Mouse (Mus musculus): ENCODE results near the gene Gm49394. TPM values are rescaled to one million over a fixed set of nuclear protein-coding genes. Genes with fewer than 3 reads are reported as not detected.

The Gm49394 gene
- polyA plus RNA-seq, 1 experiment from 2014 or later = not detected

GRCm38 (mm10) chr7:142666109-142666508 lies 3.6 kb downstream of the Gm49394 start:
- WGBS = 77% methylated on average over 4 of the region's 4 CpGs
- no peak for ATAC-seq (ENCODE audit: low FRiP score)
- H3K4me3 ChIP-seq = no peak overlapping the region
- H3K9me3 ChIP-seq = peaks cover 10% of the 10 kb centered on the region; the same call in 1 of the 2 replicates
- H3K4me1 ChIP-seq (replicated peaks) = 0 out of 2 replicates have a peak, but pooled peaks cover 6% of the 10 kb centered on the region
- H3K4me2 ChIP-seq = no peak overlapping the region
- no peak overlapping the region for H3K9ac ChIP-seq
- H3K27me3 ChIP-seq = peaks cover 67% of the 10 kb centered on the region
- H3K36me3 ChIP-seq = no peaks in the 10 kb centered on the region
- H3K27ac ChIP-seq = no peak overlapping the region

- 59% methylated on average over 5 of the region's 5 CpGs for WGBS
- Histone ChIP-seq H3K4me2 (no peak overlapping the region), H3K27me3 (peaks cover 74% of the 10 kb centered on the region), H3K4me3 (no peak overlapping the region), H3K27ac (no peak overlapping the region), H3K9me3 (peaks cover 9% of the 10 kb centered on the region; the same call in 1 of the 2 replicates), H3K36me3 (no peaks in the 10 kb centered on the region), H3K9ac (no peak overlapping the region), H3K4me1 (replicated peaks) (peaks cover 12% of the 10 kb centered on the region)
- ATAC-seq (ENCODE audit: low FRiP score) = no peak
Measured at GRCm38 (mm10) chr7:142665364-142665763, 4.4 kb downstream of the Gm49394 start.

- Histone ChIP-seq H3K27me3 (peaks cover 83% of the 10 kb centered on the region), H3K27ac (no peak overlapping the region)
Measured at GRCm38 (mm10) chr7:142664465-142665029, 5.2 kb downstream of the Gm49394 start.

GRCm38 (mm10) chr7:142663931-142664421 lies 5.8 kb downstream of the Gm49394 start:
- H3K4me2 ChIP-seq = peak overlapping the region; percentile 32
- H3K4me3 ChIP-seq = peak overlapping the region; percentile 22
- peaks cover 88% of the 10 kb centered on the region for H3K27me3 ChIP-seq
- peak overlapping the region; percentile 20; the same call in 1 of the 2 replicates for H3K9ac ChIP-seq
- no peak for ATAC-seq (ENCODE audit: low FRiP score)
- WGBS = under 1% methylated on average over 53 of the region's 53 CpGs
- H3K27ac ChIP-seq = no peak overlapping the region
- H3K9me3 ChIP-seq = no peaks in the 10 kb centered on the region
- no peaks in the 10 kb centered on the region for H3K36me3 ChIP-seq
- H3K4me1 ChIP-seq (replicated peaks) = peaks cover 24% of the 10 kb centered on the region

More at GRCm38 (mm10) chr7:142664465-142665029, 5.2 kb downstream of the Gm49394 start:
- Histone ChIP-seq H3K36me3 (no peaks in the 10 kb centered on the region), H3K4me1 (replicated peaks) (peaks cover 18% of the 10 kb centered on the region), H3K4me3 (no peak overlapping the region), H3K4me2 (peak overlapping the region; percentile 32), H3K9ac (no peak overlapping the region), H3K9me3 (peaks cover under 1% of the 10 kb centered on the region; the same call in 1 of the 2 replicates)
- WGBS = 3% methylated on average over 9 of the region's 9 CpGs
- ATAC-seq (ENCODE audit: low FRiP score) = 0 out of 2 replicates have a peak, but pooled peaks have one; percentile 28

GRCm38 (mm10) chr7:142663151-142663550 lies 6.6 kb downstream of the Gm49394 start:
- Histone ChIP-seq H3K9me3 (no peaks in the 10 kb centered on the region), H3K4me2 (no peak overlapping the region), H3K36me3 (no peaks in the 10 kb centered on the region), H3K4me3 (no peak overlapping the region), H3K4me1 (replicated peaks) (peaks cover 32% of the 10 kb centered on the region), H3K9ac (no peak overlapping the region), H3K27ac (no peak overlapping the region), H3K27me3 (peaks cover 97% of the 10 kb centered on the region)
- whole genome bisulfite sequencing = 12% methylated on average over 5 of the region's 5 CpGs
- ATAC-seq (ENCODE audit: low FRiP score) = no peak

- H3K4me3 ChIP-seq = no peak overlapping the region
- H3K27ac ChIP-seq = no peak overlapping the region
- H3K9me3 ChIP-seq = no peaks in the 10 kb centered on the region
- ATAC-seq (ENCODE audit: low FRiP score) = no peak
- peaks cover 100% of the 10 kb centered on the region for H3K27me3 ChIP-seq
- no peak overlapping the region for H3K4me2 ChIP-seq
- H3K9ac ChIP-seq = no peak overlapping the region
- H3K36me3 ChIP-seq = no peaks in the 10 kb centered on the region
- peaks cover 34% of the 10 kb centered on the region for H3K4me1 ChIP-seq (replicated peaks)
Measured at GRCm38 (mm10) chr7:142661811-142662210, 7.9 kb downstream of the Gm49394 start.

GRCm38 (mm10) chr7:142661046-142661445 lies 8.7 kb downstream of the Gm49394 start:
- no peak overlapping the region for H3K27ac ChIP-seq
- H3K4me1 ChIP-seq (replicated peaks) = peaks cover 34% of the 10 kb centered on the region
- H3K9me3 ChIP-seq = no peaks in the 10 kb centered on the region
- H3K36me3 ChIP-seq = no peaks in the 10 kb centered on the region
- H3K9ac ChIP-seq = peak overlapping the region; percentile 43; the same call in 1 of the 2 replicates
- WGBS = 1% methylated on average over 25 of the region's 25 CpGs
- H3K4me2 ChIP-seq = peak overlapping the region; percentile 48
- peak overlapping the region; percentile 36 for H3K4me3 ChIP-seq
- peaks cover 100% of the 10 kb centered on the region for H3K27me3 ChIP-seq
- ATAC-seq (ENCODE audit: low FRiP score) = no peak

- Histone ChIP-seq H3K9ac (peak overlapping the region; percentile 43; the same call in 1 of the 2 replicates), H3K9me3 (no peaks in the 10 kb centered on the region), H3K4me1 (replicated peaks) (peaks cover 34% of the 10 kb centered on the region), H3K4me3 (peak overlapping the region; percentile 36), H3K27ac (no peak overlapping the region), H3K4me2 (peak overlapping the region; percentile 48), H3K36me3 (no peaks in the 10 kb centered on the region), H3K27me3 (peaks cover 100% of the 10 kb centered on the region)
- WGBS = 0% methylated on average over 29 of the region's 29 CpGs
- ATAC-seq (ENCODE audit: low FRiP score) = no peak
Measured at GRCm38 (mm10) chr7:142660651-142660945, 9.1 kb downstream of the Gm49394 start.

GRCm38 (mm10) chr7:142659767-142660650 lies 9.7 kb downstream of the Gm49394 start:
- Histone ChIP-seq H3K9ac (peak overlapping the region; percentile 43; the same call in 1 of the 2 replicates), H3K4me3 (peak overlapping the region; percentile 36), H3K4me2 (peak overlapping the region; percentile 48), H3K36me3 (no peaks in the 10 kb centered on the region), H3K27me3 (peaks cover 100% of the 10 kb centered on the region), H3K9me3 (no peaks in the 10 kb centered on the region), H3K27ac (0 out of 2 replicates have a peak overlapping the region, but pooled peaks have one; percentile 13), H3K4me1 (replicated peaks) (peaks cover 34% of the 10 kb centered on the region)
- WGBS = 2% methylated on average over 41 of the region's 43 CpGs
- ATAC-seq (ENCODE audit: low FRiP score) = no peak

GRCm38 (mm10) chr7:142659181-142659681 lies 10.5 kb downstream of the Gm49394 start:
- H3K4me1 ChIP-seq (replicated peaks) = peaks cover 36% of the 10 kb centered on the region
- no peaks in the 10 kb centered on the region for H3K36me3 ChIP-seq
- ATAC-seq (ENCODE audit: low FRiP score) = no peak
- no peak overlapping the region for H3K27ac ChIP-seq
- H3K4me2 ChIP-seq = peak overlapping the region; percentile 48
- H3K9me3 ChIP-seq = no peaks in the 10 kb centered on the region
- WGBS = 2% methylated on average over 24 of the region's 70 CpGs
- peak overlapping the region; percentile 36 for H3K4me3 ChIP-seq
- H3K27me3 ChIP-seq = peaks cover 100% of the 10 kb centered on the region
- 0 out of 2 replicates have a peak overlapping the region, but pooled peaks have one; percentile 35 for H3K9ac ChIP-seq

- Histone ChIP-seq H3K36me3 (no peaks in the 10 kb centered on the region), H3K4me2 (peak overlapping the region; percentile 48), H3K27me3 (peaks cover 100% of the 10 kb centered on the region), H3K27ac (no peak overlapping the region), H3K9me3 (no peaks in the 10 kb centered on the region), H3K4me1 (replicated peaks) (peaks cover 36% of the 10 kb centered on the region), H3K4me3 (peak overlapping the region; percentile 36), H3K9ac (peak overlapping the region; percentile 35; the same call in 1 of the 2 replicates)
- WGBS = 0% methylated on average over 39 of the region's 40 CpGs
- no peak for ATAC-seq (ENCODE audit: low FRiP score)
Measured at GRCm38 (mm10) chr7:142658681-142659180, 11.0 kb downstream of the Gm49394 start.

Data from hindbrain, embryonic 13.5 days (tissue).